Mouse (Mus musculus): ENCODE data around the gene Mndal. TPM values are rescaled to one million over a fixed set of nuclear protein-coding genes. Genes with fewer than 3 reads are reported as not detected.
A peak's percentile ranks its signal among the peaks of the same experiment; 100 is the strongest.
"Not testable (repeated sequence)": the region's sequence is repeated elsewhere in the genome, so short reads cannot be mapped to it uniquely, and the experiment has no call there.

Gene Mndal
- polyA plus RNA-seq, 1 experiment from 2014 or later = 0.74 TPM

DNA sequence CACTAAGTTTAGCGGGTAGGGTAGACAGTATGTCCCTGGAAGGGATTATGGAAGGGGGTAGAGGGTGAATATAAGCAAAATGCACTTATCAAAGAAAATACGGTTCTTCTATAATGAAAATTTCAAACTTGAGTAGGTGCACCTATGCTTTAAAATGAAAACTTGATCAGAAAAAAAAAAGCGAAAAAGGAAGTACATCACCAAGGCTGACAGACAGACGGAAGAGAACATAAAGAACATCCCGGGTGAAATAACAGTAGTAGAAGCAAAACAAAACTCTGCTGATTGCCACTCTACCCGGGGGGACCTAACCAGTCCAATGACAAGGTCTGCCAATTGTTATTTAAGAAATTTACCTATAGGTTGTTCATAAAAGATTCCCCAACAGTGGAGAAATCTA, 64.0 kb downstream of the Mndal start:
- not testable (repeated sequence) for H3K4me2 ChIP-seq (replicated peaks); H3K27me3 ChIP-seq; H3K9me3 ChIP-seq (replicated peaks); ATAC-seq (ENCODE audit: low FRiP score); H3K27ac ChIP-seq; H3K36me3 ChIP-seq; H3K4me3 ChIP-seq; H3K4me1 ChIP-seq; H3K9ac ChIP-seq
- WGBS = 91% methylated on average over 6 of the region's 6 CpGs

DNA sequence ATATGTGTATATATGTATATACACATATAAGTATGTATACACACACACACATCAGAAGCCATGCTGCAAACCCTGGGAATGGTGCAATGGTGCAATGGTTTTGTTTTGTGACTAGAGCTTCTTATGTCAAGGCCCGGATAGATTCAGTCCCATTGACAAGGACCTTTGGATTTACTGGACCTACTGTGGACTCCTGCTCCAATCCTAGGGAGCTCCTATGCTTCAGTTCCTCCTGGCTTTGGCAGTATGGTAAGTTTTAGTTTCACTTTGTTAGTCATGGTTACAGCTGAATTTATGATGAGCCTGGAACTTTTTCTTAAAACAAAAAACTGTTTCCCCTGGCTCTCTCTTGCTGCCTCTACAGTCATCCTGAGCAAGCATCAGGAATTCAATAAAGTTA, 65.2 kb downstream of the Mndal start:
- not testable (repeated sequence) for H3K9ac ChIP-seq; H3K9me3 ChIP-seq (replicated peaks); H3K27ac ChIP-seq; H3K36me3 ChIP-seq; H3K4me3 ChIP-seq; H3K4me1 ChIP-seq; H3K27me3 ChIP-seq; ATAC-seq (ENCODE audit: low FRiP score); H3K4me2 ChIP-seq (replicated peaks)
- 79% methylated on average over 1 of the region's 1 CpGs for WGBS

DNA sequence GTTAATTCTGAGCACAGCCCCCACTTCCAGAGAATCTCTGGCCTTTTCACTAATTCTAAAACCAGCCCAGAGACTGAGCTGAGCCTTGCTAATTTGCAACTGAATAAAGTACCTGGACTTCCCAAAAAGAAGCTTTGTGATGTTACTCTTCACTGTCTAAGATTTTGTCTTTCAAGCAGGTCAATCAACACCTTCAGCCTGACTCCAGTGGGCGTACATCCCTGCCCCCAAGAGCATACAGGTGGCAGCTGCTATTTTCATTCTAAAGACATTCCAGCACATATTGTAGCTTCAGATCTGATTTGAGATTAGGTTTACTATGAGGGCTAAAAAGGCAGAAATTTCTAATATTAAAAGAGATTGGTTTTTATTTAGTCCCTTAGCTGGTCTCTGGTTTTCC, 73.7 kb downstream of the Mndal start:
- 85% methylated on average over 1 of the region's 1 CpGs for WGBS
- not testable (repeated sequence) for H3K4me3 ChIP-seq; ATAC-seq (ENCODE audit: low FRiP score); H3K36me3 ChIP-seq; H3K9ac ChIP-seq; H3K27ac ChIP-seq; H3K9me3 ChIP-seq (replicated peaks); H3K4me2 ChIP-seq (replicated peaks); H3K27me3 ChIP-seq; H3K4me1 ChIP-seq

DNA sequence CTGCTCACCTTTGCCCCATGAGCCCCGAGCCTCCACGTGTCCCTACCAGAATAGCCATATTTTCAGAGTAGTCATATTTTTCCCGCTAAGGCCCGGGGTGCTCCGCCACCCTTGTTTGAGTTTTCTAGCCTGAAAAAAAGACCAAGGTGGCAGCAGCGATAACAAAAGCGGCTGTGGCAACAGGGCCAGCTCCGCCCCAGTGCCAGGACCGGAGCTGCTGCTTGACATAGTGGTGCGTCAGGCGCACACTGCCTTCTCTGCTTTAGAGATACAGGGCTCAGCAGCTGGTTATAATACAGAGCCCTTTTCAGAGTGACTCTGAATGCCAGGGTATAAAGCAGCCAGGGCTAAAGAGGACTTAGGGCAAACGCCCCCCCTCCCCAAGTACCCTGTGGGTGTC, 75.8 kb downstream of the Mndal start:
- H3K36me3 ChIP-seq = no peaks in the 10 kb centered on the region
- no peaks in the 10 kb centered on the region for H3K9me3 ChIP-seq (replicated peaks)
- H3K4me2 ChIP-seq (replicated peaks) = no peak overlapping the region
- no peak overlapping the region for H3K9ac ChIP-seq
- H3K27me3 ChIP-seq = no peaks in the 10 kb centered on the region
- H3K27ac ChIP-seq = no peak overlapping the region
- no peak overlapping the region for H3K4me3 ChIP-seq
- H3K4me1 ChIP-seq = no peaks in the 10 kb centered on the region
- 85% methylated on average over 12 of the region's 12 CpGs for WGBS
- no peak for ATAC-seq (ENCODE audit: low FRiP score)

DNA sequence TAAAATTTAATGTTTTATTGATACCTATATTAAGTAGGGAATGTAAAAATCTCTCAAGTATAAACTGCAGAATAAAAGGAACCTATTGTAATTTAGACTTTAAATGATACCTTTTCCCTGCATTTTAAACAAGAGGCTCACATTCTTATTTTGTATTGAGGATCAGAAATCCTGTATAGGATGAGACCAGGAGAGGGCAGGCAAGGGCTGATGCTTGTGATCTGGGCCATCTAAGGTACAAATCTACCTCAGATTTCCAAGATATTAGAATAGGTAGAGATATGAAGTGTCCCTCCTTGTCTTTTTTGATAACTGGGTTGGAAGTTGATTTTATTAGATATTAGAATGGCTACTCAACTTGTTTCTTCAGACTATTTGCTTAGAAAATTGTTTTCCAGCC, 88.6 kb downstream of the Mndal start:
- not testable (repeated sequence) for H3K27me3 ChIP-seq; H3K4me3 ChIP-seq; H3K9ac ChIP-seq; H3K36me3 ChIP-seq; H3K9me3 ChIP-seq (replicated peaks); H3K27ac ChIP-seq; H3K4me2 ChIP-seq (replicated peaks); ATAC-seq (ENCODE audit: low FRiP score); H3K4me1 ChIP-seq

DNA sequence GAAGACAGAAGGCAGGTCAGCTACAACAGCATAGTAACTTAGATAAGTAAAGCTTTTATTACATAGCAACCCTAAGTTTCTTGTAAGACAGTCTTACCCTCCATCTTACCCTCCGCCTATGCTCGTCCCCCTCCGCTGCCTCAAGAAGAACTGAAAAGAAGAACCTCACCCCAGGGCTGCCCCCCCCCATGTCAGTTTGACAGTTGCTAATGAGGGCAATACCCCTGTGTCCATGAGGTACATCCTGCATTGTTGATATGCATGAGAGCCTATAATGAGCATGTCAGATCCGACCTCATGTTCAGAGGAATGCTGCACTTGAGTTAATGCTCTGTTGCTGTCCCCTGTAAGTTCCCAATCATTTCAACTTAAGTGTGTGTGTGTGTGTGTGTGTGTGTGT, 89.4 kb downstream of the Mndal start:
- H3K27ac ChIP-seq; H3K9ac ChIP-seq; H3K9me3 ChIP-seq (replicated peaks); H3K4me2 ChIP-seq (replicated peaks); H3K27me3 ChIP-seq; H3K4me3 ChIP-seq; H3K4me1 ChIP-seq; H3K36me3 ChIP-seq: not testable (repeated sequence)
- ATAC-seq (ENCODE audit: low FRiP score) = 0 out of 2 replicates have a peak, but pooled peaks have one; percentile 29
- WGBS = 56% methylated on average over 4 of the region's 4 CpGs

DNA sequence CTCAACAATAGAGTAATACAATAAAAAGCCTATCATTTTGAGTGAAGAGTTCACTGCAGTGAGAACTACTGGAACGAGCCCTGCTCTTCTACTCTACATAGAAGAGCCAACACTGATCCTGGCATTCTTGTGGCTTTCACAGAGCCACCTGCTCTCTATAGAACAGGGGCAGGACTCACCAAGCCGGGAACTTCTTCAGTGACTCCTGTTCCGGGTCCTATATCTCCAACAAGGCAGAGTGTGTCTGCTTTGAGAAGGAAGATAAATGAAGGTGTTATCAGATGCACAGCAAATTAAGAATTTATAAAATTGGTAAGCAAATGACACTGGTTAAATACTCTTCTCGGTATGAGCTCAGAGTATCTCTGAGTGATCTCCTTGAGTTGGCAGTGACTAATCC, 96.1 kb downstream of the Mndal start:
- not testable (repeated sequence) for ATAC-seq (ENCODE audit: low FRiP score); H3K36me3 ChIP-seq; H3K4me1 ChIP-seq; H3K27me3 ChIP-seq; H3K27ac ChIP-seq; H3K9me3 ChIP-seq (replicated peaks); H3K4me3 ChIP-seq; H3K9ac ChIP-seq; H3K4me2 ChIP-seq (replicated peaks)
- WGBS = 88% methylated on average over 4 of the region's 4 CpGs

DNA sequence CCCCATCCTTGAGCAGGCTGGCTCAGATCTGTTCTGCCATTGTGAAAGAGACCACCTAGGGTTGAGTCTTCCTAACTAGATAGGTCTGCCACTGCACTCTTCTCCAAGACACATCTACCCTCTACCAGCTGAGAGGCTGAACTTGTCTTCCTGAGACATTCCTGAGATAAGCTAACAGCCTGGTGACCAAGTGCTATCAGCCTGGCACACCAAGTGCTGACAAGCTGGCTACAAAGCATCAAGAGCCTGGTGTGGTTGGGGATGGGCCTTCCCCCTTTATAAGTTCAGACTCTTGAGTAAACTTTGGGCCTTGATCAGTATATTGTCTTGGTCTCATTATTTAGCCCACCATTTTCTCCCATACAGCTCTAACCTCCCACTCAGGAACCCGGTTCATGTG, 97.5 kb downstream of the Mndal start:
- no peak overlapping the region for H3K9ac ChIP-seq
- 88% methylated on average over 1 of the region's 1 CpGs for WGBS
- no peak overlapping the region for H3K4me3 ChIP-seq
- H3K36me3 ChIP-seq = no peaks in the 10 kb centered on the region
- no peak overlapping the region for H3K27ac ChIP-seq
- no peak for ATAC-seq (ENCODE audit: low FRiP score)
- no peaks in the 10 kb centered on the region for H3K27me3 ChIP-seq
- H3K4me1 ChIP-seq = no peaks in the 10 kb centered on the region
- no peaks in the 10 kb centered on the region for H3K9me3 ChIP-seq (replicated peaks)
- no peak overlapping the region for H3K4me2 ChIP-seq (replicated peaks)

DNA sequence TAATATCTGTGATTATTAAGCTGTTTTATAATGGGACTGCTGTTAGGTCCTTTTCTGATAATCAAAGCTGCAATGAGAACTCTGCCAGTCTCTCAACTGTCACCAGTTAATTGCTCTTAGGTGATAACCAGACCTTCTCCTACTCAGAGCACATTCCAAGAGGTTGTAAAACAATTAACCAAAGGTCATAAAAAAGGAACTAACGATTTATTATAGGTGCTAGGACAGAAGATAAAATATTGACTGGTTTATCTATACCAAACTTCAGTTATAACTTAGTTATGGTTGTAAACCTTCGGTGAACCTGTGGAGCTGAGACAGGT, 120.8 kb downstream of the Mndal start:
- not testable (repeated sequence) for H3K9me3 ChIP-seq (replicated peaks); H3K27ac ChIP-seq; H3K4me3 ChIP-seq; H3K27me3 ChIP-seq; H3K9ac ChIP-seq; H3K4me1 ChIP-seq; ATAC-seq (ENCODE audit: low FRiP score); H3K36me3 ChIP-seq; H3K4me2 ChIP-seq (replicated peaks)
- WGBS = 74% methylated on average over 2 of the region's 2 CpGs

DNA sequence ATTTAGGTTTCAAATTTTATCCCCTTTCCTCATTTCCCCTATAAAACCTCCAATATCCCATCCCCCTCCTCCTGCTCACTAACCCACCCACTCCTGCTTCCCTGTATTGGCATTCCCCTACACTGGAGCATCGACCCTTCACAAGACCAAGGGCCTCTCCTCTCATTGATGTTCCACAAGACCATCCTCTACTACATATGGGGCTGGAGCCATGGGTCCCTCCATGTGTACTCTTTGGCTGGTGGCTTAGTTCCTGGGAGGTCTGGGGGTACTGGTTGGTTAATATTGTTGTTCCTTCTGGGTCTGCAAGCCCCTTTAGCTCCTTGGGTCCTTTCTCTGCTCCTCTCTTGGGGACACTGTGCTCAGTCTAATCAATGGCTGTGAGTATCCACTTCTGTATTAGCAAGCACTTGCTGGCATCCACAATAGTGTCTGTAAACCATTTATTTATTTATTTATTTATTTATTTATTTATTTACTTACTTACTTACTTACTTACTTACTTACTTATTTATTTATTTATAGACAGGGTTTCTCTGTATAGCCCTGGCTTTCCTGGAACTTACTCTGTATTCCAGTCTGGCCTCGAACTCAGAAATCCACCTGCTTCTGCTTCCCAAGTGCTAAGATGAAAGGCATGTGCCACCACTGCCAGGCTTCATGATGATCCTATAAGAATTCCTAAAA, 121.4 kb downstream of the Mndal start:
- not testable (repeated sequence) for H3K4me1 ChIP-seq; H3K27me3 ChIP-seq; H3K9me3 ChIP-seq (replicated peaks); H3K27ac ChIP-seq; H3K9ac ChIP-seq; H3K36me3 ChIP-seq; H3K4me3 ChIP-seq; H3K4me2 ChIP-seq (replicated peaks); ATAC-seq (ENCODE audit: low FRiP score)
- 80% methylated on average over 2 of the region's 2 CpGs for WGBS

DNA sequence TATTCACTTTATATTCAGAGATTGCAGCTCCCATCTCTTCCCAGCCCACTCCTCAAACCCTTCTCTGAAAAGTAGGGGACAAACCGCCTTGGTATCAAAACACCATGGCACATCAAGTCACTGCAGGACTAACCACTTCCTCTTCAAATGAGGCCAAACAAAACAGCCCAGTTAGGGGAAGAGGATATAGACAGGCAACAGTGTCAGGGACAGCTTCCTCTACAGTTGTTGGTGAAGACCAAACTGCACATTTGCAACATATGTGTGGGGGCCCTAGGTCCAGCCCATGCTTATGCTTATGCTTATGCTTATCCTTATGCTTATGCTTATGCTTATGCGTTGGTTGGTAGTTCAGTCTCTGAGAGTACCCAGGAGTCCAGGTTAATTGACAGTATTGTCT, 133.0 kb downstream of the Mndal start:
- H3K36me3 ChIP-seq; H3K9me3 ChIP-seq (replicated peaks); H3K4me1 ChIP-seq; H3K4me2 ChIP-seq (replicated peaks); H3K9ac ChIP-seq; ATAC-seq (ENCODE audit: low FRiP score); H3K27ac ChIP-seq; H3K4me3 ChIP-seq; H3K27me3 ChIP-seq: not testable (repeated sequence)
- WGBS = 90% methylated on average over 2 of the region's 2 CpGs

DNA sequence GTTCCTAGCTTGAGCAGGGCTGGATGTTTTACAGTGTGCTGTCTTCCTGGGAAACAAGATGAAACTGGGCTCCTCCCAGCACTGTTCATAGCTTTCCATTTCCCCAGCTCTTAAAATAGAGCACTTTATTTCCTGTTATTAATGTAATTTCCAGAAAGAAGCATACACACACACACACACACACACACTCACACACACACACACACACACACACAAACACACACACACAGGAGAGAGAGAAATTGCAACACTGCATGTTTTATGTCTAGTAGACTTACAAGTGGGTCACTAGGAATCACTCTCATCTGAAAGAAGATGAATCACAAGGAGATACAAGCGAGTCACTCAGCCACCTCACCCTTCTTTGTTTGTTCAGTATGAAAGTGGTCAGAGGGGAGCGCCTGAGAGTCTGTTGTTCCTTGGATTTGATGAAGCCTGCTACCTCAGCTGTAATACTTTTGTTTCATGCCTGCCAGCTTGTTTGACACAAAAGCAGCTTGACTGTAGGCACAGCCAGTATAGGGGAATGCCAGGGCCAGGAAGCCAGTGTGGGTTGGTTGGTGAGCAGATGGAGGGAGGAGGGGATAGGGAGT, 139.5 kb downstream of the Mndal start:
- H3K4me3 ChIP-seq; H3K4me2 ChIP-seq (replicated peaks); H3K36me3 ChIP-seq; H3K9me3 ChIP-seq (replicated peaks); H3K27me3 ChIP-seq; ATAC-seq (ENCODE audit: low FRiP score); H3K27ac ChIP-seq; H3K4me1 ChIP-seq; H3K9ac ChIP-seq: not testable (repeated sequence)
- WGBS = 68% methylated on average over 2 of the region's 2 CpGs

DNA sequence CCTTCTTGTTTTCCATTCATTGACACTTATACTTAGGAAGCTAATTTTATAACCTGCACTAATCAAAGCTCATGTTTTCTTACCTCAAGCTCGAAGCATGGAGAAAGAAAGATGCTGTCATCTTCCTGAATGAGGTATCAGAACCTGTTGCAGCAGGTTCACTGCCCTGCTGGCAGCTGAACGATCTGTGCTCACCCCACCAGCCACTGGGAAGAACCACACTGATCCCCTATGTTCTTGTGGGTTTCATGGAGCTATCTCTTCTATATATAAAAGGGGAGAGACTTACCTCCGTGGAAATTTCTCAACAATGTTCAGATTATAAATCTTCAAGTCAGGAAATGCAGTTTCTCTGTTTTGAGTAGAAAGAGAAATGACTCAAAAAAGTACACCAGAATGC, 140.1 kb downstream of the Mndal start:
- not testable (repeated sequence) for H3K9me3 ChIP-seq (replicated peaks); H3K36me3 ChIP-seq; H3K9ac ChIP-seq; H3K4me3 ChIP-seq; ATAC-seq (ENCODE audit: low FRiP score); H3K27ac ChIP-seq; H3K27me3 ChIP-seq; H3K4me2 ChIP-seq (replicated peaks); H3K4me1 ChIP-seq
- 79% methylated on average over 3 of the region's 3 CpGs for WGBS

Data from hindbrain, embryonic 12.5 days (tissue).